25 mouse cellular contexts compared by ENCODE assay signal in genomic region chr4:45331139-45331538, GRCm38 (mm10). TPM values are rescaled to one million over a fixed set of nuclear protein-coding genes. Genes with fewer than 3 reads are reported as not detected.
DNase-seq lines count a peak whose midpoint lies in the region; ATAC-seq lines count a peak whose summit lies in the region.
"Had no signal": no experiment of that assay in that cellular context is flagged by ENCODE, and none has a peak within 500 bp of the region (broad histone marks: within the 10 kb centered on the region; RNA-seq: fewer than 3 reads in every experiment).

No protein-coding gene starts in this region.

- no peak overlapping the region for H3K4me3 ChIP-seq in kidney, embryonic 14.5 days (ENCODE audit: low read length)
- H3K4me3 ChIP-seq: hindbrain, embryonic 10.5 days; kidney, embryonic 15.5 days; midbrain, embryonic 12.5 days had no signal

- H3K9ac ChIP-seq in kidney, embryonic 14.5 days (ENCODE audit: low read depth, low read length): no peak overlapping the region
- H3K9ac ChIP-seq: kidney, embryonic 15.5 days; liver, postnatal 0 days; midbrain, embryonic 12.5 days had no signal

- H3K4me2 ChIP-seq in kidney, embryonic 14.5 days (replicated peaks; ENCODE audit: low read depth, low read length): no peak overlapping the region
- H3K4me2 ChIP-seq: heart, embryonic 11.5 days; kidney, embryonic 15.5 days; midbrain, embryonic 12.5 days had no signal

- intact Hi-C loops in heart, postnatal 25 days (cut with DNase I): no loop called here

- H3K4me1 ChIP-seq in kidney, embryonic 14.5 days (ENCODE audit: control insufficient read depth, insufficient read depth, low read length): no peaks in the 10 kb centered on the region
- H3K4me1 ChIP-seq: hindbrain, embryonic 10.5 days; kidney, embryonic 15.5 days; midbrain, embryonic 12.5 days had no signal

- WGBS in kidney, embryonic 14.5 days: 86% methylated on average over 7 of the region's 7 CpGs

- no peaks in the 10 kb centered on the region for H3K9me3 ChIP-seq in kidney, embryonic 14.5 days (ENCODE audit: control insufficient read depth, low read length)
- H3K9me3 ChIP-seq: kidney, embryonic 15.5 days; midbrain, embryonic 12.5 days had no signal

- H3K36me3 ChIP-seq in kidney, embryonic 14.5 days (ENCODE audit: control insufficient read depth, insufficient read depth, low read length): no peaks in the 10 kb centered on the region
- H3K36me3 ChIP-seq: hindbrain, embryonic 10.5 days; kidney, embryonic 15.5 days; midbrain, embryonic 12.5 days had no signal

- no peak overlapping the region for H3K27ac ChIP-seq in kidney, embryonic 14.5 days (ENCODE audit: low read depth, low read length)
- H3K27ac ChIP-seq: hindbrain, embryonic 10.5 days; hindbrain, postnatal 0 days; kidney, embryonic 15.5 days; midbrain, embryonic 12.5 days had no signal

- ATAC-seq in kidney, embryonic 14.5 days (ENCODE audit: low FRiP score, low TSS enrichment): no peak
- ATAC-seq: forebrain, embryonic 16.5 days; hindbrain, postnatal 0 days; intestine, embryonic 16.5 days; liver, postnatal 0 days had no signal

- H3K27me3 ChIP-seq in kidney, embryonic 14.5 days (ENCODE audit: control insufficient read depth, insufficient read depth, low read length): no peaks in the 10 kb centered on the region
- H3K27me3 ChIP-seq: kidney, embryonic 15.5 days had no signal

- peak; percentile 12 for DNase-seq in adrenal gland, adult 2 months
- no peak for DNase-seq in adrenal gland, adult 8-10 months
- peak; percentile 24 for DNase-seq in kidney, postnatal 10 days
- peak; percentile 34 for DNase-seq in ovary, postnatal 14 days (ENCODE audit: low spot score)
- DNase-seq in ovary, postnatal 10 days (ENCODE audit: low spot score): no peak
- no peak for DNase-seq in heart, postnatal 25 days (ENCODE audit: low spot score)
- DNase-seq in frontal cortex, postnatal 10 days (ENCODE audit: low spot score in 2 of 2): no peak
- DNase-seq: cerebellum, adult 2 months; cerebellum, postnatal 36 days; embryo, embryonic 11 days; gastrocnemius, postnatal 14 days; heart, adult 11 months; layer of hippocampus, adult 9-11 months; liver; liver, postnatal 0 days; right cerebral cortex, postnatal 14 days; spleen, adult 18-20 months had no signal

RNA-seq across cellular contexts. Expression of gene Dcaf10, which starts 10.8 kb away (rescaled TPM):
- total RNA-seq in adrenal gland, adult 2 months (2021): 10 to 100 TPM; 22.8 to 24.5 TPM
- polyA plus RNA-seq in adrenal gland, adult 2 months (2012; rRNA removed): 53.9 and 60.8 TPM in 2 replicates
- 10 to 100 TPM; 25.4 to 31.5 (median 27.6) TPM for total RNA-seq in adrenal gland, adult 8-10 months (2022)
- polyA plus RNA-seq in kidney, embryonic 14.5 days (2014; fragmentation: Nextera tagmentation; extraction: Ambion mirVana): 12.1 and 14.6 TPM in 2 replicates
- 10 to 100 TPM; 12.5 to 14.3 TPM for total RNA-seq in heart, postnatal 25 days (2021)

RNA-seq across cellular contexts. Expression of gene Exosc3, which starts 11.4 kb away (rescaled TPM):
- total RNA-seq in adrenal gland, adult 2 months (2021): 10 to 100 TPM; 24.3 to 38.1 TPM
- polyA plus RNA-seq in adrenal gland, adult 2 months (2012; rRNA removed): 21.4 and 30.3 TPM in 2 replicates
- total RNA-seq in adrenal gland, adult 8-10 months (2022): 10 to 100 TPM; 22.9 to 40.8 (median 30.9) TPM
- polyA plus RNA-seq in kidney, embryonic 14.5 days (2014; fragmentation: Nextera tagmentation; extraction: Ambion mirVana): 97.4 and 112 TPM in 2 replicates
- total RNA-seq in heart, postnatal 25 days (2021): 10 to 100 TPM; 12.6 to 14.2 TPM

RNA-seq across cellular contexts. Expression of gene Trmt10b, which starts 34.2 kb away (rescaled TPM):
- total RNA-seq in adrenal gland, adult 2 months (2021): 10 to 100 TPM in 1 of 2 experiments, 1 to 10 TPM in 1; 8.7 to 12.8 TPM
- 0.48 and 0.70 TPM in 2 replicates for polyA plus RNA-seq in adrenal gland, adult 2 months (2012; rRNA removed)
- total RNA-seq in adrenal gland, adult 8-10 months (2022): 10 to 100 TPM in 3 of 4 experiments, 1 to 10 TPM in 1; 8.0 to 15.0 (median 12.7) TPM
- 20.6 and 23.1 TPM in 2 replicates for polyA plus RNA-seq in kidney, embryonic 14.5 days (2014; fragmentation: Nextera tagmentation; extraction: Ambion mirVana)
- 1 to 10 TPM; 3.5 to 6.2 TPM for total RNA-seq in heart, postnatal 25 days (2021)

Comparison
In these comparisons a context has a peak if more than half of its experiments do, and no peak if none do; other contexts are left out.
1. DNase-seq: peak in adrenal gland, adult 2 months (single experiment), kidney, postnatal 10 days (single experiment) and ovary, postnatal 14 days (single experiment); none in adrenal gland, adult 8-10 months (single experiment), ovary, postnatal 10 days (single experiment), heart, postnatal 25 days (single experiment) and frontal cortex, postnatal 10 days (0 of 2).